Mouse (Mus musculus): ENCODE measurements around the gene Slc25a34.

DNA sequence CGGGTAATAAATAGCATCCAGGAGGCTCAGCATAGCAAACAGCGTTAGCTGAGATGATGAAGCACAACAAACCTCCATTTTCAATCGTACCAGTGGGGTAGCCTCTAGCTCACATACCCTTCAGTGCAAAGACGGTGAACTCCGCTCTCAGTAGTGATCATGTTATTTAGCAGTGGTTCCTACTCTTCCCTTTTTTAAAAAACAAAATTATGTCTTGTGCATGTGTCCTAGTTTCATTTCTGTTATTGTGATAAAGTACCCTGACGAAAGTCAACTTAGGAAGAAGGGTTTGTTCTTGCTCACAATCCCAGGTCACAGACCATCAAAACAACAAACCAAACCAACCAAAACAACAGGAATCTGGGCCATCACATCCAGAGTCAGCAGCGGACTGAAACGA is 22.4 kb upstream of the Slc25a34 start:
- TF ChIP-seq CTCF (conservative IDR thresholded peaks at IDR 0.05; ENCODE audit: low read length): no peak
- no peak for TF ChIP-seq NANOG (IDR thresholded peaks at IDR 0.05; ENCODE audit: borderline replicate concordance, low read length)

All from E14TG2a.4 (cell line).